Mouse (Mus musculus) hindbrain, postnatal 0 days (tissue): ENCODE results near the gene Zfp618. TPM values are rescaled to one million over a fixed set of nuclear protein-coding genes. Genes with fewer than 3 reads are reported as not detected.

Experiments used
- ATAC-seq: fragments of 200-750 bp; cut with Nextera tagmentation; 2 replicates; pipeline ENCODE4 v1.8.0; 2017; ENCODE audit warnings: mild to moderate bottlenecking, moderate TSS enrichment, moderate library complexity
- DNase-seq: peaks from one replicate; pipeline ENCODE4 v3.0.0-alpha.2; 2015; ENCODE audit warnings: low spot score
- H3K27ac ChIP-seq: fragments of 300-500 bp; sonication (generic); 2 replicates; pipeline ENCODE4 v1.5.1; 2014; ENCODE audit warnings: mild to moderate bottlenecking
- H3K27me3 ChIP-seq: fragments of 300-500 bp; sonication (generic); 2 replicates; pipeline ENCODE4 v1.6.1; 2014; ENCODE audit warnings: low read length, mixed read lengths; ENCODE audit not compliant: insufficient read depth
- H3K36me3 ChIP-seq: fragments of 300-500 bp; sonication (generic); 2 replicates; pipeline ENCODE4 v1.6.1; 2014; ENCODE audit warnings: low read length, mixed read lengths; ENCODE audit not compliant: insufficient read depth
- H3K4me1 ChIP-seq: fragments of 300-500 bp; sonication (generic); 2 replicates; pipeline ENCODE4 v1.6.1; 2014; ENCODE audit warnings: antibody characterized with exemption, low read length, mixed read lengths; ENCODE audit not compliant: insufficient read depth
- H3K4me2 ChIP-seq: fragments of 300-500 bp; sonication (generic); 2 replicates; pipeline ENCODE4 v1.6.1; 2014; ENCODE audit warnings: low read depth, mild to moderate bottlenecking, low read length, moderate library complexity, mixed read lengths
- H3K4me3 ChIP-seq: fragments of 300-500 bp; sonication (generic); 2 replicates; pipeline ENCODE4 v1.5.1; 2014; ENCODE audit warnings: low read length
- H3K9ac ChIP-seq: fragments of 300-500 bp; sonication (generic); replicated peaks from 2 replicates; pipeline ENCODE4 v1.6.1; 2014; ENCODE audit warnings: mild to moderate bottlenecking, low read length, moderate library complexity, mixed read lengths
- H3K9me3 ChIP-seq: fragments of 300-500 bp; sonication (generic); 2 replicates; pipeline ENCODE4 v1.6.1; 2016; ENCODE audit warnings: low read length, mixed read lengths
- CTCF ChIP-seq: IDR thresholded peaks from 2 replicates; pipeline ENCODE4 v1.5.1; 2016; ENCODE audit warnings: antibody characterized with exemption, control low read depth, low read depth
- WGBS: fragments of 180-500 bp; shearing (Covaris S2); extraction: QIAGEN DNeasy Blood & Tissue Kit; methylation state at CpG from one replicate; pipeline ENCODE4 v1.1.7; 2014; 5-methylcytosine and 5-hydroxymethylcytosine counted together
- polyA plus RNA-seq: library from polyadenylated mRNA; unstranded; fragments of >200 nt; fragmentation: Nextera tagmentation; extraction: Ambion mirVana; gene quantifications from 2 replicates; pipeline ENCODE4 v1.2.1, GENCODE M21; 2015
- total RNA-seq: library from RNA; depleted of rRNA; stranded (reverse); fragments of >200 nt; gene quantifications from 2 replicates; pipeline ENCODE4 v1.2.3, GENCODE M21; 2014

Zfp618 gene
- total and polyA plus RNA-seq, 2 experiments from 2014 or later: 16.2 to 26.8 TPM

- H3K4me2 ChIP-seq: no peak overlapping the region
- no peaks in the 10 kb centered on the region for H3K9me3 ChIP-seq
- no peak overlapping the region for H3K27ac ChIP-seq
- no peak for ATAC-seq
- no peak for TF ChIP-seq CTCF
- no peak overlapping the region for H3K9ac ChIP-seq
- no peaks in the 10 kb centered on the region for H3K36me3 ChIP-seq
- no peak for DNase-seq
- WGBS: 60% methylated on average over 4 of the region's 4 CpGs
- no peaks in the 10 kb centered on the region for H3K4me1 ChIP-seq
- no peaks in the 10 kb centered on the region for H3K27me3 ChIP-seq
- no peak overlapping the region for H3K4me3 ChIP-seq
These were observed 1.6 kb upstream of the Zfp618 start for GRCm38 (mm10) chr4:62963806-62964205.

GRCm38 (mm10) chr4:62964844-62965496, 403 bp upstream of the Zfp618 start:
- peak overlapping the region; percentile 82 for H3K27ac ChIP-seq
- DNase-seq (no peak), ATAC-seq (peak; percentile 65)
- no peak for TF ChIP-seq CTCF
- no peaks in the 10 kb centered on the region for H3K4me1 ChIP-seq
- no peaks in the 10 kb centered on the region for H3K9me3 ChIP-seq
- H3K4me3 ChIP-seq: peak overlapping the region; percentile 90
- peak overlapping the region; percentile 99 for H3K9ac ChIP-seq
- peak overlapping the region; percentile 71 for H3K4me2 ChIP-seq
- H3K36me3 ChIP-seq: no peaks in the 10 kb centered on the region
- WGBS: 4% methylated on average over 21 of the region's 52 CpGs
- H3K27me3 ChIP-seq: no peaks in the 10 kb centered on the region

GRCm38 (mm10) chr4:62969526-62969925, 4.2 kb downstream of the Zfp618 start:
- H3K9ac ChIP-seq: no peak overlapping the region
- DNase-seq: no peak
- no peak for TF ChIP-seq CTCF
- no peak overlapping the region for H3K4me2 ChIP-seq
- H3K4me3 ChIP-seq: no peak overlapping the region
- no peaks in the 10 kb centered on the region for H3K27me3 ChIP-seq
- peaks cover 3% of the 10 kb centered on the region; the same call in 1 of the 2 replicates for H3K4me1 ChIP-seq
- H3K36me3 ChIP-seq: no peaks in the 10 kb centered on the region
- H3K9me3 ChIP-seq: no peaks in the 10 kb centered on the region
- no peak for ATAC-seq
- no peak overlapping the region for H3K27ac ChIP-seq
- WGBS: 87% methylated on average over 5 of the region's 5 CpGs

GRCm38 (mm10) chr4:62971991-62972390, 6.6 kb downstream of the Zfp618 start:
- Histone ChIP-seq H3K9me3 (no peaks in the 10 kb centered on the region), H3K27me3 (no peaks in the 10 kb centered on the region), H3K27ac (no peak overlapping the region), H3K4me2 (no peak overlapping the region), H3K9ac (no peak overlapping the region), H3K36me3 (no peaks in the 10 kb centered on the region), H3K4me3 (no peak overlapping the region), H3K4me1 (peaks cover 3% of the 10 kb centered on the region; the same call in 1 of the 2 replicates)
- DNase-seq: no peak
- TF ChIP-seq CTCF: no peak
- ATAC-seq: no peak
- WGBS: 70% methylated on average over 1 of the region's 1 CpGs

GRCm38 (mm10) chr4:62973086-62973485, 7.7 kb downstream of the Zfp618 start:
- Histone ChIP-seq H3K4me1 (peaks cover 3% of the 10 kb centered on the region; the same call in 1 of the 2 replicates), H3K4me3 (no peak overlapping the region), H3K27me3 (no peaks in the 10 kb centered on the region), H3K9ac (no peak overlapping the region), H3K27ac (no peak overlapping the region), H3K36me3 (no peaks in the 10 kb centered on the region), H3K4me2 (no peak overlapping the region), H3K9me3 (no peaks in the 10 kb centered on the region)
- ATAC-seq (no peak), DNase-seq (no peak)
- TF ChIP-seq CTCF: no peak
- WGBS: 47% methylated on average over 3 of the region's 3 CpGs

GRCm38 (mm10) chr4:62974901-62975300, 9.5 kb downstream of the Zfp618 start:
- no peak for ATAC-seq
- H3K4me1 ChIP-seq: peaks cover 7% of the 10 kb centered on the region; the same call in 1 of the 2 replicates
- no peaks in the 10 kb centered on the region for H3K9me3 ChIP-seq

GRCm38 (mm10) chr4:62975541-62975940, 10.2 kb downstream of the Zfp618 start:
- TF ChIP-seq CTCF: no peak
- 49% methylated on average over 6 of the region's 6 CpGs for WGBS
- H3K4me1 ChIP-seq: peaks cover 7% of the 10 kb centered on the region; the same call in 1 of the 2 replicates
- H3K36me3 ChIP-seq: no peaks in the 10 kb centered on the region
- H3K4me2 ChIP-seq: no peak overlapping the region
- H3K27ac ChIP-seq: no peak overlapping the region
- DNase-seq (peak; percentile 46), ATAC-seq (no peak)
- no peaks in the 10 kb centered on the region for H3K9me3 ChIP-seq
- H3K4me3 ChIP-seq: no peak overlapping the region
- no peaks in the 10 kb centered on the region for H3K27me3 ChIP-seq
- H3K9ac ChIP-seq: no peak overlapping the region

More at GRCm38 (mm10) chr4:62974901-62975300, 9.5 kb downstream of the Zfp618 start:
- Histone ChIP-seq H3K9ac (no peak overlapping the region), H3K27me3 (no peaks in the 10 kb centered on the region), H3K36me3 (no peaks in the 10 kb centered on the region), H3K4me3 (no peak overlapping the region), H3K4me2 (no peak overlapping the region), H3K27ac (no peak overlapping the region)
- no peak for DNase-seq
- 88% methylated on average over 2 of the region's 2 CpGs for WGBS
- TF ChIP-seq CTCF: no peak
